ENCODE assay signal across 7 mouse cellular contexts in the genomic region with DNA sequence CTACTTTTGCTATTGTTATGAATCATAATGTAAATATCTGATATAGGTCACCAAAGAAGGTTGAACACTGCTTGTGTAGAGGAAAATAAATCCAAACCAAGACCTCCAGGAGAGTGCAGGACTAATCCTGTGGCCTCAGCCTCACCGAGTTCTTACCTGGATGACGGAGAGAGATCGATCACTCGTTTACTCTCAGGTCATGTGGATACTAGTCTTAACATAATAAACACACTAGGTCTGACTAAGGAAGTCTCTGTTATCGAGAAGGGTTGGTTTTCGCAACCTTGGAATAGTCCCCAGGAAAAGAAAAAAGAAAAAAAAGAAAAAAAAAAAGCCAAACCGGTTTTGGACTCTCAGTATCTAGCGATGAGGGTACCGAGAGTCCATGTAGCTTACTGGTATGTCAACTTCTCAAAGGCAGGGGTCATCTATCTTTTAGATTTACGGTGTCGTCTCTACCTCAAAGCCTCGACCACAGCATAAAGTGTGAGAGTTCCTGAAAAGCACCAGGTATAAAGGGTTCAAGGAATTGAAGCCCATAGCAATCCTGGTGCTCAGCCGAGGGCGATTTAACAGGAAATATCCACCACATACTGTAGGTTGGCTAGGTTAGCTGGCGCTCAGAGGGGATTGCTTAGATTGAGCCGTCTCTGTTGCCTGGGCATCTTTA. TPM values are rescaled to one million over a fixed set of nuclear protein-coding genes. Genes with fewer than 3 reads are reported as not detected.
DNase-seq lines count a peak whose midpoint lies in the region; ATAC-seq lines count a peak whose summit lies in the region.

No protein-coding gene starts in this region.

- H3K9ac ChIP-seq in neural tube, embryonic 11.5 days (ENCODE audit: low read length): peak overlapping the region; percentile 53
- H3K9ac ChIP-seq in forebrain, embryonic 11.5 days (ENCODE audit: low read length): peak overlapping the region; percentile 60
- H3K9ac ChIP-seq in limb, embryonic 15.5 days: 0 out of 2 replicates have a peak overlapping the region, but pooled peaks have one; percentile 31
- peak overlapping the region; percentile 17; the same call in 1 of the 2 replicates for H3K9ac ChIP-seq in stomach, embryonic 15.5 days

- no peaks in the 10 kb centered on the region for H3K36me3 ChIP-seq in neural tube, embryonic 11.5 days (ENCODE audit: control insufficient read depth, insufficient read depth, low read length)
- H3K36me3 ChIP-seq in forebrain, embryonic 11.5 days (ENCODE audit: control insufficient read depth, insufficient read depth, low read length): no peaks in the 10 kb centered on the region
- no peaks in the 10 kb centered on the region for H3K36me3 ChIP-seq in limb, embryonic 15.5 days
- no peaks in the 10 kb centered on the region for H3K36me3 ChIP-seq in stomach, embryonic 15.5 days

- no peak for DNase-seq in neural tube, embryonic 11.5 days (ENCODE audit: low spot score)
- DNase-seq in neural tube, embryonic 10.5 days (ENCODE audit: extremely low spot score, low spot score): no peak
- DNase-seq in forebrain, embryonic 11.5 days (ENCODE audit: low spot score): no peak
- no peak for DNase-seq in adrenal gland, postnatal 25 days
- no peak for DNase-seq in retina, postnatal 1 day

- no peaks in the 10 kb centered on the region; the same call in 1 of the 2 replicates for H3K4me1 ChIP-seq in neural tube, embryonic 11.5 days (ENCODE audit: control insufficient read depth, insufficient read depth, low read length)
- peaks cover 6% of the 10 kb centered on the region; the same call in 1 of the 2 replicates for H3K4me1 ChIP-seq in forebrain, embryonic 11.5 days (replicated peaks; ENCODE audit: control insufficient read depth, insufficient read depth, low read length)
- peaks cover 15% of the 10 kb centered on the region for H3K4me1 ChIP-seq in limb, embryonic 15.5 days
- H3K4me1 ChIP-seq in stomach, embryonic 15.5 days: peaks cover 6% of the 10 kb centered on the region; the same call in 1 of the 2 replicates

- 48% methylated on average over 16 of the region's 16 CpGs for WGBS in neural tube, embryonic 11.5 days
- WGBS in forebrain, embryonic 11.5 days: 50% methylated on average over 16 of the region's 16 CpGs
- WGBS in limb, embryonic 15.5 days: 34% methylated on average over 16 of the region's 16 CpGs
- 22% methylated on average over 16 of the region's 16 CpGs for WGBS in stomach, embryonic 15.5 days

- peak overlapping the region; percentile 35 for H3K4me3 ChIP-seq in neural tube, embryonic 11.5 days (ENCODE audit: low read depth, low read length)
- peak overlapping the region; percentile 32 for H3K4me3 ChIP-seq in forebrain, embryonic 11.5 days (ENCODE audit: low read depth, low read length)
- peak overlapping the region; percentile 41 for H3K4me3 ChIP-seq in limb, embryonic 15.5 days
- H3K4me3 ChIP-seq in stomach, embryonic 15.5 days (replicated peaks): peak overlapping the region; percentile 43

- peak overlapping the region; percentile 60 for H3K4me2 ChIP-seq in neural tube, embryonic 11.5 days (ENCODE audit: low read depth)
- peak overlapping the region; percentile 50 for H3K4me2 ChIP-seq in forebrain, embryonic 11.5 days (ENCODE audit: low read depth, low read length, severe bottlenecking)
- H3K4me2 ChIP-seq in limb, embryonic 15.5 days: peak overlapping the region; percentile 65
- H3K4me2 ChIP-seq in stomach, embryonic 15.5 days: peak overlapping the region; percentile 74

- 0 out of 2 replicates have a peak overlapping the region, but pooled peaks have one; percentile 46 for H3K27ac ChIP-seq in neural tube, embryonic 11.5 days (ENCODE audit: low read depth, low read length)
- no peak overlapping the region for H3K27ac ChIP-seq in forebrain, embryonic 11.5 days (ENCODE audit: low read depth, low read length)
- peak overlapping the region; percentile 87 for H3K27ac ChIP-seq in limb, embryonic 15.5 days
- peak overlapping the region; percentile 93 for H3K27ac ChIP-seq in stomach, embryonic 15.5 days

- ATAC-seq in neural tube, embryonic 11.5 days (ENCODE audit: insufficient read depth, low FRiP score, low TSS enrichment): peak; percentile 64
- peak; percentile 62; the same call in 1 of the 2 replicates for ATAC-seq in forebrain, embryonic 11.5 days (replicated peaks; ENCODE audit: low FRiP score)
- ATAC-seq in limb, embryonic 15.5 days (ENCODE audit: insufficient number of reproducible peaks, low FRiP score, low TSS enrichment, low read depth): 0 out of 2 replicates have a peak, but pooled peaks have one; percentile 8
- ATAC-seq in stomach, embryonic 15.5 days (ENCODE audit: insufficient read depth, low FRiP score, low read depth): no peak

- H3K9me3 ChIP-seq in neural tube, embryonic 11.5 days (ENCODE audit: control insufficient read depth, low read length): no peaks in the 10 kb centered on the region
- no peaks in the 10 kb centered on the region for H3K9me3 ChIP-seq in forebrain, embryonic 11.5 days (ENCODE audit: control insufficient read depth, low read length)
- no peaks in the 10 kb centered on the region for H3K9me3 ChIP-seq in limb, embryonic 15.5 days
- H3K9me3 ChIP-seq in stomach, embryonic 15.5 days: no peaks in the 10 kb centered on the region

- no peaks in the 10 kb centered on the region for H3K27me3 ChIP-seq in neural tube, embryonic 11.5 days (ENCODE audit: control insufficient read depth, insufficient read depth, low read length)
- no peaks in the 10 kb centered on the region for H3K27me3 ChIP-seq in forebrain, embryonic 11.5 days (ENCODE audit: control insufficient read depth, insufficient read depth, low read length)
- H3K27me3 ChIP-seq in limb, embryonic 15.5 days: no peaks in the 10 kb centered on the region
- H3K27me3 ChIP-seq in stomach, embryonic 15.5 days (replicated peaks): no peaks in the 10 kb centered on the region

RNA-seq across cellular contexts. Expression of a gene that starts 0.5 kb away (rescaled TPM):
- polyA plus RNA-seq in neural tube, embryonic 11.5 days (2014; fragmentation: Nextera tagmentation; extraction: Ambion mirVana): 10.8 and 10.9 TPM in 2 replicates
- polyA plus RNA-seq in forebrain, embryonic 11.5 days (2014; fragmentation: Nextera tagmentation; extraction: Ambion mirVana): 7.1 and 7.7 TPM in 2 replicates
- polyA plus RNA-seq in limb, embryonic 15.5 days (2015; fragmentation: Nextera tagmentation; extraction: Ambion mirVana): 7.9 and 8.6 TPM in 2 replicates
- 10.6 and 10.9 TPM in 2 replicates for polyA plus RNA-seq in stomach, embryonic 15.5 days (2015; fragmentation: Nextera tagmentation; extraction: Ambion mirVana)
- total RNA-seq in adrenal gland, postnatal 25 days (2021): 78.2 and 83.5 TPM in 2 replicates
